Mouse (Mus musculus) limb, embryonic 11.5 days (tissue): ENCODE data around the gene Ces1c. TPM values are rescaled to one million over a fixed set of nuclear protein-coding genes. Genes with fewer than 3 reads are reported as not detected.

Experiments used
- ATAC-seq: fragments of 200-750 bp; cut with Nextera tagmentation; 2 replicates; pipeline ENCODE4 v1.8.0; 2017; ENCODE audit warnings: low read depth; ENCODE audit not compliant: insufficient number of reproducible peaks, low FRiP score, low TSS enrichment
- DNase-seq: peaks from one replicate; pipeline ENCODE4 v3.0.0-alpha.2; 2015; ENCODE audit warnings: low spot score
- H3K27ac ChIP-seq: fragments of 300-500 bp; sonication (generic); replicated peaks from 2 replicates; pipeline ENCODE4 v1.5.1; 2014; ENCODE audit warnings: low read depth, mild to moderate bottlenecking, low read length
- H3K27me3 ChIP-seq: fragments of 300-500 bp; sonication (generic); 2 replicates; pipeline ENCODE4 v1.6.1; 2014; ENCODE audit warnings: mild to moderate bottlenecking, low read length, mixed read lengths; ENCODE audit not compliant: control insufficient read depth, insufficient read depth
- H3K36me3 ChIP-seq: fragments of 300-500 bp; sonication (generic); 2 replicates; pipeline ENCODE4 v1.6.1; 2014; ENCODE audit warnings: mild to moderate bottlenecking, low read length, moderate library complexity, mixed read lengths; ENCODE audit not compliant: control insufficient read depth, insufficient read depth
- H3K4me1 ChIP-seq: fragments of 300-500 bp; sonication (generic); 2 replicates; pipeline ENCODE4 v1.6.1; 2014; ENCODE audit warnings: low read length, mixed read lengths; ENCODE audit not compliant: control insufficient read depth, insufficient read depth
- H3K4me2 ChIP-seq: fragments of 300-500 bp; sonication (generic); 2 replicates; pipeline ENCODE4 v1.6.1; 2014; ENCODE audit warnings: low read depth, mild to moderate bottlenecking, moderate library complexity; ENCODE audit not compliant: severe bottlenecking
- H3K4me3 ChIP-seq: fragments of 300-500 bp; sonication (generic); 2 replicates; pipeline ENCODE4 v1.5.1; 2014; ENCODE audit warnings: low read depth, low read length
- H3K9ac ChIP-seq: fragments of 300-500 bp; sonication (generic); 2 replicates; pipeline ENCODE4 v1.6.1; 2014; ENCODE audit warnings: mild to moderate bottlenecking, low read length
- H3K9me3 ChIP-seq: fragments of 300-500 bp; sonication (generic); 2 replicates; pipeline ENCODE4 v1.6.1; 2016; ENCODE audit warnings: low read length; ENCODE audit not compliant: control insufficient read depth
- WGBS: fragments of 180-500 bp; shearing (Covaris S2); extraction: QIAGEN DNeasy Blood & Tissue Kit; methylation state at CpG from one replicate; pipeline ENCODE4 v1.1.7; 2014; 5-methylcytosine and 5-hydroxymethylcytosine counted together
- polyA plus RNA-seq: library from polyadenylated mRNA; unstranded; fragments of >200 nt; fragmentation: Nextera tagmentation; extraction: Ambion mirVana; gene quantifications from 2 replicates; pipeline ENCODE4 v1.2.1, GENCODE M21; 2014

The Ces1c gene
- polyA plus RNA-seq, 1 experiment from 2014 or later, result not detected

DNA sequence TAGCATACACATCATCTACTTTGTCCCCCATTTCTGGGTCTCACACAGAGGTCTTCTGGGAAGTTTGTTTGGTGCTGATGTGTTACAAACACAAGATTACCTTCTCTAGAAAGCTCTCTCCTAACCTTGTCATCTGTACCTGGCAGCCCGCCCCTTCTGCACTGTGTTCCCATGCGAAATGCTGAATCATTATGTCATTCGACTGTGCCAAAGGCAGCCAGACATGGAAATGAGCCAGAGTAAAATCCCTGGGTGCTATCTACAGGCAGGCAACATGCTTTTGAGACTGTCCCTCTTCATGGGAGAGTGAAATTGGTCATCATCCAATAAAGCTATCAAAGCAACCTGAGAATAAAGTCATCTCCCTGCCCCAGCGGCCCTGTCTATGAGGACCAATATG lies 55.8 kb downstream of the Ces1c start:
- no peak overlapping the region for H3K27ac ChIP-seq
- WGBS, result 87% methylated on average over 4 of the region's 4 CpGs
- no peak overlapping the region for H3K9ac ChIP-seq
- no peak for ATAC-seq
- no peaks in the 10 kb centered on the region for H3K4me1 ChIP-seq
- no peaks in the 10 kb centered on the region for H3K36me3 ChIP-seq
- H3K9me3 ChIP-seq, result no peaks in the 10 kb centered on the region
- no peak for DNase-seq
- H3K4me2 ChIP-seq, result no peak overlapping the region
- no peak overlapping the region for H3K4me3 ChIP-seq
- H3K27me3 ChIP-seq, result no peaks in the 10 kb centered on the region

DNA sequence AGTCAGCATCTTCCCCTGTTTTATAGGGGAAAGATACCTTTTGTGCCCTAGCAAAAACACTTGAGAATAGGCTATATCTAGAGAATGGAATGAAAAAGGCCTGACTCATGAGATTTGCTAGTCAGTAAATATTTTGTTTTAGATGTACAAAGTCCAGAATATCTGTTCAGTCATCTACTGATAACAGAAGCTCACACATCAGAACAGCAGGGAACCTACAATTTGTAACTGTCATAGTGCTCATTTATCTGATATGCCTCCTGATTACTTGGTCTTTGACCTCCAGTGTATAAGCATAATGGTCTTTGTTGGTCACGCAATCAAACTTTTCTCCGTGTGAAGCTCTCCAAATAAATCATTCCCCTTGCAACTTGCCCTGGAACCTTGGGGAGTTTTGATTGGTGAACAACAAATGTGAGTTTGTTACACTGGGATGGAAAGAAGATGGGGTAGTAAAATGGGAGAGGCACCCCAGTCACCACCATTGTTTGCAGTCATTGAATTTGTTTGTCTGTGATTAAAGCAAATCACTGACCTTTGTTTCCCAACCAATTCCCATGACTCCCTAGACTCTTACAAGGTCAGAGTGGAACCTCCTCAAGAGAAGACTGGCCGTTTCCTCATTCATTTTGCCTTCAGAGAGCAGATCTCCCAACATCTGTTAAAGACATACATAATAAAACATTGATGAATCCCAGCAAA lies 67.5 kb downstream of the Ces1c start:
- H3K27ac ChIP-seq, result no peak overlapping the region
- WGBS, result 80% methylated on average over 3 of the region's 3 CpGs
- H3K27me3 ChIP-seq, result no peaks in the 10 kb centered on the region
- H3K9me3 ChIP-seq, result no peaks in the 10 kb centered on the region
- H3K4me1 ChIP-seq, result no peaks in the 10 kb centered on the region
- DNase-seq (no peak), ATAC-seq (no peak)
- H3K9ac ChIP-seq, result no peak overlapping the region
- no peaks in the 10 kb centered on the region for H3K36me3 ChIP-seq
- H3K4me3 ChIP-seq, result no peak overlapping the region
- no peak overlapping the region for H3K4me2 ChIP-seq

GRCm38 (mm10) chr8:93059185-93059584 lies 71.9 kb downstream of the Ces1c start:
- no peaks in the 10 kb centered on the region for H3K9me3 ChIP-seq
- H3K4me1 ChIP-seq, result no peaks in the 10 kb centered on the region
- H3K27me3 ChIP-seq, result no peaks in the 10 kb centered on the region
- H3K9ac ChIP-seq, result no peak overlapping the region
- H3K4me3 ChIP-seq, result no peak overlapping the region
- H3K4me2 ChIP-seq, result no peak overlapping the region
- ATAC-seq (no peak), DNase-seq (peak; percentile 85)
- 23% methylated on average over 2 of the region's 2 CpGs for WGBS
- H3K27ac ChIP-seq, result no peak overlapping the region
- no peaks in the 10 kb centered on the region for H3K36me3 ChIP-seq

GRCm38 (mm10) chr8:93055238-93055637 lies 75.8 kb downstream of the Ces1c start:
- no peak for ATAC-seq
- DNase-seq, result no peak

More at GRCm38 (mm10) chr8:93055238-93055637, 75.8 kb downstream of the Ces1c start:
- no peak overlapping the region for H3K4me2 ChIP-seq
- no peak overlapping the region for H3K27ac ChIP-seq
- H3K4me1 ChIP-seq, result no peaks in the 10 kb centered on the region
- H3K9me3 ChIP-seq, result no peaks in the 10 kb centered on the region
- 39% methylated on average over 2 of the region's 2 CpGs for WGBS
- no peak overlapping the region for H3K4me3 ChIP-seq
- no peaks in the 10 kb centered on the region for H3K36me3 ChIP-seq
- no peak overlapping the region for H3K9ac ChIP-seq
- no peaks in the 10 kb centered on the region for H3K27me3 ChIP-seq

Other genes starting within 250 kb of the Ces1c start
- gene Capns2, start 229.9 kb downstream of the Ces1c start, polyA plus RNA-seq, result 0.40 and 0.82 TPM in 2 replicates
- gene Slc6a2, start 171.2 kb downstream of the Ces1c start, polyA plus RNA-seq, result 0.03 and 0.13 TPM in 2 replicates
- gene Ces1a, start 83.1 kb downstream of the Ces1c start, polyA plus RNA-seq, result not detected in 2 replicates
- not detected in 2 replicates for gene Ces1b, start 51.3 kb downstream of the Ces1c start, polyA plus RNA-seq
- gene Ces1d, start 66.6 kb upstream of the Ces1c start, polyA plus RNA-seq, result not detected in 2 replicates
- gene Ces1e, start 98.3 kb upstream of the Ces1c start, polyA plus RNA-seq, result not detected in 2 replicates
- gene Ces1f, start 148.5 kb upstream of the Ces1c start, polyA plus RNA-seq, result not detected in 2 replicates
- gene Ces1g, start 206.0 kb upstream of the Ces1c start, polyA plus RNA-seq, result not detected in 2 replicates
- not detected in 2 replicates for gene Ces1h, start 248.4 kb upstream of the Ces1c start, polyA plus RNA-seq